Mouse (Mus musculus) midbrain, postnatal 0 days (tissue): Measurements from ENCODE around the gene Plpp6. TPM values are rescaled to one million over a fixed set of nuclear protein-coding genes. Genes with fewer than 3 reads are reported as not detected.
A peak's percentile ranks its signal among the peaks of the same experiment; 100 is the strongest.

Experiments used
- ATAC-seq: fragments of 200-750 bp; cut with Nextera tagmentation; 2 replicates; pipeline ENCODE4 v1.8.0; 2017; ENCODE audit warnings: moderate number of reproducible peaks, mild to moderate bottlenecking, moderate TSS enrichment, moderate library complexity; ENCODE audit not compliant: low FRiP score
- DNase-seq: peaks from one replicate; pipeline ENCODE4 v3.0.0-alpha.2; 2015; ENCODE audit warnings: low spot score
- H3K27ac ChIP-seq: fragments of 300-500 bp; sonication (generic); 2 replicates; pipeline ENCODE4 v1.5.1; 2014; ENCODE audit warnings: low read depth, mild to moderate bottlenecking, low read length, mixed read lengths
- H3K27me3 ChIP-seq: fragments of 300-500 bp; sonication (generic); 2 replicates; pipeline ENCODE4 v1.6.1; 2014; ENCODE audit warnings: low read length, control low read depth, mixed read lengths; ENCODE audit not compliant: insufficient read depth
- H3K36me3 ChIP-seq: fragments of 300-500 bp; sonication (generic); 2 replicates; pipeline ENCODE4 v1.6.1; 2014; ENCODE audit warnings: low read length, control low read depth, mixed read lengths; ENCODE audit not compliant: insufficient read depth
- H3K4me1 ChIP-seq: fragments of 300-500 bp; sonication (generic); 2 replicates; pipeline ENCODE4 v1.6.1; 2014; ENCODE audit warnings: mild to moderate bottlenecking, control low read depth, antibody characterized with exemption, low read length, mixed read lengths; ENCODE audit not compliant: insufficient read depth
- H3K4me2 ChIP-seq: fragments of 300-500 bp; sonication (generic); 2 replicates; pipeline ENCODE4 v1.6.1; 2014; ENCODE audit warnings: low read depth, mild to moderate bottlenecking, low read length, mixed read lengths; ENCODE audit not compliant: poor library complexity, severe bottlenecking
- H3K4me3 ChIP-seq: fragments of 300-500 bp; sonication (generic); 2 replicates; pipeline ENCODE4 v1.5.1; 2014; ENCODE audit warnings: low read depth, mild to moderate bottlenecking, low read length, moderate library complexity
- H3K9ac ChIP-seq: fragments of 300-500 bp; sonication (generic); replicated peaks from 2 replicates; pipeline ENCODE4 v1.6.1; 2014; ENCODE audit warnings: mild to moderate bottlenecking, low read length, moderate library complexity, mixed read lengths; ENCODE audit not compliant: poor library complexity, severe bottlenecking
- H3K9me3 ChIP-seq: fragments of 300-500 bp; sonication (generic); 2 replicates; pipeline ENCODE4 v1.6.1; 2016; ENCODE audit warnings: low read length, control low read depth
- CTCF ChIP-seq: IDR thresholded peaks from 2 replicates; pipeline ENCODE4 v1.5.1; 2016; ENCODE audit warnings: antibody characterized with exemption, mild to moderate bottlenecking
- WGBS: fragments of 180-500 bp; shearing (Covaris S2); extraction: QIAGEN DNeasy Blood & Tissue Kit; methylation state at CpG from one replicate; pipeline ENCODE4 v1.1.7; 2014; 5-methylcytosine and 5-hydroxymethylcytosine counted together
- polyA plus RNA-seq: library from polyadenylated mRNA; unstranded; fragments of >200 nt; fragmentation: Nextera tagmentation; extraction: Ambion mirVana; gene quantifications from 2 replicates; pipeline ENCODE4 v1.2.1, GENCODE M21; 2015
- total RNA-seq: library from RNA; depleted of rRNA; stranded (reverse); fragments of >200 nt; gene quantifications from 2 replicates; pipeline ENCODE4 v1.2.3, GENCODE M21; 2014

The Plpp6 gene
- total and polyA plus RNA-seq, 2 experiments from 2014 or later: 20.0 to 23.3 TPM

DNA sequence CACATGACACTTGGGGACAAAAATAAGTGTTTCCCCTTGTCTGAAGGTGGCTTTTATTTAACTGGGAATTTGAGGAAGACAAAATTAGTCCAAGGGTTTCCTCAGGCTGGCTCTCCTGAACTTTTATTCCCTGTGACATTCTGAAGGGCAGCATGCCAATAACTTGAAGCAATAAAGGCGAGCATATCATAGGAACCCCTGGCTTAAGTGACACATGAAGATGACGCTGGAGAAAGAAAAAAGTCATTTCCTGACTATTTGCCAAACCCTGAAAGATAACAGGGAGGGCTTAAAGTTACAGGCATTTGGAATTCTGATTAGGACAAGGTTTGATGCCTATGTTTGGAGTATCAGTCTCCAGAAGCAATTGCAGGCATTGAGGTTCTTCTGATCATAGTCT lies 16.4 kb upstream of the Plpp6 start:
- Histone ChIP-seq H3K9me3 (no peaks in the 10 kb centered on the region), H3K9ac (no peak overlapping the region), H3K36me3 (no peaks in the 10 kb centered on the region), H3K4me1 (no peaks in the 10 kb centered on the region), H3K27me3 (no peaks in the 10 kb centered on the region), H3K27ac (no peak overlapping the region), H3K4me2 (no peak overlapping the region), H3K4me3 (no peak overlapping the region)
- TF ChIP-seq CTCF: no peak
- no peak for DNase-seq
- no peak for ATAC-seq
- 58% methylated on average over 2 of the region's 2 CpGs for WGBS

DNA sequence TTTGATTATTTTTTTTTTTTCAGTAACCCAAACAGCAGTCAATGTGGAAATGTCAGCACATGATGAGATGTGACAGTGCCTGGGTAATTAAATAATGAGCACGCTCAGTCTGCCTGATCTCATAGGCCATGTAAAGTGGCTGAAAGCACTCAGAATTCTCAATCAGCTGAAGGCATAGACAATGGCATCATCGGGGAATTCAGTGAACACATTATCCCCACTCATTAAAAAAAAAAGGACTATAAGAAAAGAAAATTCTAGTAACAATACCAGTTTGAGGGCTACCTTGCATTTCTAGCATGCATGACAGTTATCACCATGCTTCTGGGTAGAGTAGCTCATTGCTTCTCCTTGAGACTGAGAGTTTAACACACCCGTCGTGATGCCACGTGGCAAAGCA lies 12.5 kb upstream of the Plpp6 start:
- Histone ChIP-seq H3K4me1 (no peaks in the 10 kb centered on the region), H3K9ac (no peak overlapping the region), H3K36me3 (no peaks in the 10 kb centered on the region), H3K9me3 (no peaks in the 10 kb centered on the region), H3K4me3 (no peak overlapping the region), H3K27ac (no peak overlapping the region), H3K27me3 (no peaks in the 10 kb centered on the region), H3K4me2 (no peak overlapping the region)
- WGBS: 68% methylated on average over 5 of the region's 5 CpGs
- DNase-seq (no peak), ATAC-seq (no peak)
- TF ChIP-seq CTCF: no peak

DNA sequence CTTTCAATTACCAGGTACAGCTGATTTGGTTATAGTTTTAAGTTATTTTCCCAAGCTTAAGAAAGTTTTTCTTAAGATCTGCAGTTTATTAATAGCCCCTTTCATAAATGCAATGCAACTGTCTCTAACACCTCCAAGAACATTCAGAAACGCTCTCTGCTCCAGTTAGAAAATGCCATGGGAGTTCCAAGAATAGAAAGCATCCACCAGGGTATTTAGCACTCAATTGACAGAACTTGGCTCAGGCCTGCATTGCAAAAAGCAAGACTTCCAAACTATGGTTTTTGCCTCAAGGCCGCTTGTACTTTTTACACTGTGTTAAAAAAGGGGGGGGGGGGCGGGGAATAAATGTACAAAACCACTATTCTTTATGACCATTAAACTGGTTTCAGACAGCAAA lies 640 bp upstream of the Plpp6 start:
- ATAC-seq (no peak), DNase-seq (no peak)
- H3K4me3 ChIP-seq: peak overlapping the region; percentile 81
- peaks cover 4% of the 10 kb centered on the region; the same call in 1 of the 2 replicates for H3K4me1 ChIP-seq
- TF ChIP-seq CTCF: no peak
- H3K9ac ChIP-seq: no peak overlapping the region
- peak overlapping the region; percentile 89 for H3K4me2 ChIP-seq
- H3K27ac ChIP-seq: peak overlapping the region; percentile 82; the same call in 1 of the 2 replicates
- H3K9me3 ChIP-seq: no peaks in the 10 kb centered on the region
- WGBS: 43% methylated on average over 3 of the region's 3 CpGs
- H3K36me3 ChIP-seq: no peaks in the 10 kb centered on the region
- no peaks in the 10 kb centered on the region for H3K27me3 ChIP-seq

DNA sequence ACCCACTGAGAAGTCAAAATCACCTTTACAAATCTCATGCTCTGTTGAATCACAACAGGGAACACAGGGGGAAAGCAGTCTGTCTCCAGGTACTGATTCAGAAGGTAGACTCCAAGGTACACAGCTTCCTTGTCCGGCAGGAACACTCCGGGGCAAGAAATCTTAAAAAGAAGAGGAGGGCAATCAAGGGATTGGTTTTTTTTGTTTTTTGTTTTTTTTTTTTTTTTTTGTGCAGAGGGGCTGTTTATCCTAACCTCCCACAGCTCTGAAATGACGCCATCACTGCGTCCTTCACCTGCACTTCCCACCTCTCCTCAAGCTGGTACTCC lies 276 bp upstream of the Plpp6 start:
- H3K36me3 ChIP-seq: no peaks in the 10 kb centered on the region
- DNase-seq (no peak), ATAC-seq (no peak)
- no peak for TF ChIP-seq CTCF
- H3K9me3 ChIP-seq: no peaks in the 10 kb centered on the region
- no peaks in the 10 kb centered on the region for H3K27me3 ChIP-seq
- H3K4me1 ChIP-seq: peaks cover 4% of the 10 kb centered on the region; the same call in 1 of the 2 replicates
- H3K27ac ChIP-seq: peak overlapping the region; percentile 82
- H3K9ac ChIP-seq: peak overlapping the region; percentile 85
- peak overlapping the region; percentile 89 for H3K4me2 ChIP-seq
- peak overlapping the region; percentile 81 for H3K4me3 ChIP-seq
- 3% methylated on average over 4 of the region's 4 CpGs for WGBS

- no peaks in the 10 kb centered on the region for H3K36me3 ChIP-seq
- H3K9ac ChIP-seq: peak overlapping the region; percentile 85
- no peak for DNase-seq
- H3K4me2 ChIP-seq: peak overlapping the region; percentile 89
- peak overlapping the region; percentile 81 for H3K4me3 ChIP-seq
- ATAC-seq: peak; percentile 41
- 3% methylated on average over 16 of the region's 16 CpGs for WGBS
- H3K27ac ChIP-seq: peak overlapping the region; percentile 82
- peaks cover 4% of the 10 kb centered on the region; the same call in 1 of the 2 replicates for H3K4me1 ChIP-seq
- H3K27me3 ChIP-seq: no peaks in the 10 kb centered on the region
- no peak for TF ChIP-seq CTCF
- 0 out of 2 replicates have a peak, but pooled peaks cover 3% of the 10 kb centered on the region for H3K9me3 ChIP-seq
These were observed 775 bp downstream of the Plpp6 start for GRCm38 (mm10) chr19:28964552-28964903.

- 4% methylated on average over 11 of the region's 11 CpGs for WGBS
- Histone ChIP-seq H3K9me3 (0 out of 2 replicates have a peak, but pooled peaks cover 3% of the 10 kb centered on the region), H3K4me1 (peaks cover 4% of the 10 kb centered on the region; the same call in 1 of the 2 replicates), H3K4me3 (peak within 1 kb of the TSS; percentile 8; the same call in 1 of the 2 replicates), H3K36me3 (no peaks in the 10 kb centered on the region), H3K27ac (no peak within 1 kb of the TSS), H3K9ac (no peak within 1 kb of the TSS), H3K4me2 (peak within 1 kb of the TSS; percentile 35; the same call in 1 of the 2 replicates), H3K27me3 (no peaks in the 10 kb centered on the region)
- TF ChIP-seq CTCF: no peak
- DNase-seq (peak; percentile 57), ATAC-seq (no peak)
These were observed 3.9 kb downstream of the Plpp6 start, which contains the start of gene 4430402I18Rik for GRCm38 (mm10) chr19:28967652-28968051. 4430402I18Rik (minus strand) TSS chr19:28967800.
